Mouse (Mus musculus): ENCODE results near the gene Bbs10. TPM values are rescaled to one million over a fixed set of nuclear protein-coding genes. Genes with fewer than 3 reads are reported as not detected.

The Bbs10 gene
- polyA plus RNA-seq (2015; fragmentation: Nextera tagmentation; extraction: Ambion mirVana): 5.3 TPM in 2 replicates

- 1% methylated on average over 54 of the region's 54 CpGs for WGBS
- H3K4me3 ChIP-seq (replicated peaks): peak within 1 kb of the TSS; percentile 86
- H3K4me2 ChIP-seq (replicated peaks): peak within 1 kb of the TSS; percentile 63
- H3K27ac ChIP-seq (replicated peaks): peak within 1 kb of the TSS; percentile 85
- peak; percentile 99 for ATAC-seq (ENCODE audit: insufficient number of reproducible peaks, low FRiP score, low TSS enrichment, low read depth)
- no peaks in the 10 kb centered on the region for H3K36me3 ChIP-seq
- H3K27me3 ChIP-seq: no peaks in the 10 kb centered on the region
- peaks cover 10% of the 10 kb centered on the region; the same call in 1 of the 2 replicates for H3K4me1 ChIP-seq
- H3K9ac ChIP-seq: peak within 1 kb of the TSS; percentile 59
- H3K9me3 ChIP-seq (replicated peaks): no peaks in the 10 kb centered on the region
These were observed at the start of gene Bbs10 for GRCm38 (mm10) chr10:111298140-111299098. Bbs10 (plus strand) TSS chr10:111298679.

- 88% methylated on average over 4 of the region's 4 CpGs for WGBS
These were observed 48.3 kb upstream of the Bbs10 start for GRCm38 (mm10) chr10:111250192-111250591.

GRCm38 (mm10) chr10:111251666-111252065 is 46.8 kb upstream of the Bbs10 start:
- no peak for ATAC-seq (ENCODE audit: insufficient number of reproducible peaks, low FRiP score, low TSS enrichment, low read depth)
- Histone ChIP-seq H3K27me3 (no peaks in the 10 kb centered on the region), H3K9me3 (replicated peaks) (no peaks in the 10 kb centered on the region), H3K4me2 (replicated peaks) (no peak overlapping the region), H3K9ac (no peak overlapping the region), H3K4me3 (replicated peaks) (no peak overlapping the region), H3K36me3 (no peaks in the 10 kb centered on the region), H3K4me1 (no peaks in the 10 kb centered on the region), H3K27ac (replicated peaks) (no peak overlapping the region)
- WGBS: 76% methylated on average over 5 of the region's 5 CpGs

More at GRCm38 (mm10) chr10:111250192-111250591, 48.3 kb upstream of the Bbs10 start:
- Histone ChIP-seq H3K27me3 (no peaks in the 10 kb centered on the region), H3K27ac (replicated peaks) (no peak overlapping the region), H3K9ac (no peak overlapping the region), H3K36me3 (no peaks in the 10 kb centered on the region), H3K4me2 (replicated peaks) (no peak overlapping the region), H3K4me1 (no peaks in the 10 kb centered on the region), H3K9me3 (replicated peaks) (no peaks in the 10 kb centered on the region), H3K4me3 (replicated peaks) (no peak overlapping the region)
- ATAC-seq (ENCODE audit: insufficient number of reproducible peaks, low FRiP score, low TSS enrichment, low read depth): no peak

GRCm38 (mm10) chr10:111255228-111255627 is 43.3 kb upstream of the Bbs10 start:
- Histone ChIP-seq H3K27me3 (no peaks in the 10 kb centered on the region), H3K4me3 (replicated peaks) (no peak overlapping the region), H3K9me3 (replicated peaks) (no peaks in the 10 kb centered on the region), H3K4me1 (no peaks in the 10 kb centered on the region), H3K36me3 (no peaks in the 10 kb centered on the region), H3K9ac (no peak overlapping the region), H3K27ac (replicated peaks) (no peak overlapping the region), H3K4me2 (replicated peaks) (no peak overlapping the region)
- WGBS: 84% methylated on average over 6 of the region's 6 CpGs
- ATAC-seq (ENCODE audit: insufficient number of reproducible peaks, low FRiP score, low TSS enrichment, low read depth): no peak

- Histone ChIP-seq H3K4me1 (no peaks in the 10 kb centered on the region), H3K9ac (no peak overlapping the region), H3K4me2 (replicated peaks) (no peak overlapping the region), H3K36me3 (no peaks in the 10 kb centered on the region), H3K27me3 (no peaks in the 10 kb centered on the region), H3K4me3 (replicated peaks) (no peak overlapping the region), H3K27ac (replicated peaks) (no peak overlapping the region), H3K9me3 (replicated peaks) (no peaks in the 10 kb centered on the region)
- WGBS: 88% methylated on average over 3 of the region's 3 CpGs
- ATAC-seq (ENCODE audit: insufficient number of reproducible peaks, low FRiP score, low TSS enrichment, low read depth): no peak
These were observed 42.3 kb upstream of the Bbs10 start for GRCm38 (mm10) chr10:111256156-111256555.

GRCm38 (mm10) chr10:111257358-111257757 is 41.1 kb upstream of the Bbs10 start:
- Histone ChIP-seq H3K27me3 (no peaks in the 10 kb centered on the region), H3K36me3 (no peaks in the 10 kb centered on the region), H3K4me3 (replicated peaks) (no peak overlapping the region), H3K9ac (no peak overlapping the region), H3K27ac (replicated peaks) (no peak overlapping the region), H3K4me2 (replicated peaks) (no peak overlapping the region), H3K4me1 (no peaks in the 10 kb centered on the region), H3K9me3 (replicated peaks) (no peaks in the 10 kb centered on the region)
- ATAC-seq (ENCODE audit: insufficient number of reproducible peaks, low FRiP score, low TSS enrichment, low read depth): no peak
- 81% methylated on average over 3 of the region's 3 CpGs for WGBS

GRCm38 (mm10) chr10:111258256-111258655 is 40.2 kb upstream of the Bbs10 start:
- Histone ChIP-seq H3K27ac (replicated peaks) (no peak overlapping the region), H3K9ac (no peak overlapping the region), H3K4me3 (replicated peaks) (no peak overlapping the region), H3K27me3 (no peaks in the 10 kb centered on the region), H3K4me1 (no peaks in the 10 kb centered on the region), H3K36me3 (no peaks in the 10 kb centered on the region), H3K9me3 (replicated peaks) (no peaks in the 10 kb centered on the region), H3K4me2 (replicated peaks) (no peak overlapping the region)
- no peak for ATAC-seq (ENCODE audit: insufficient number of reproducible peaks, low FRiP score, low TSS enrichment, low read depth)
- WGBS: 75% methylated on average over 3 of the region's 3 CpGs

- Histone ChIP-seq H3K27ac (replicated peaks) (no peak overlapping the region), H3K9ac (no peak overlapping the region), H3K4me1 (no peaks in the 10 kb centered on the region), H3K4me3 (replicated peaks) (no peak overlapping the region), H3K4me2 (replicated peaks) (no peak overlapping the region), H3K27me3 (no peaks in the 10 kb centered on the region), H3K9me3 (replicated peaks) (no peaks in the 10 kb centered on the region), H3K36me3 (peaks cover 40% of the 10 kb centered on the region)
- WGBS: 86% methylated on average over 15 of the region's 15 CpGs
- ATAC-seq (ENCODE audit: insufficient number of reproducible peaks, low FRiP score, low TSS enrichment, low read depth): no peak
These were observed 26.8 kb upstream of the Bbs10 start for GRCm38 (mm10) chr10:111271687-111272086.

GRCm38 (mm10) chr10:111272905-111273304 is 25.6 kb upstream of the Bbs10 start:
- no peak overlapping the region for H3K4me2 ChIP-seq (replicated peaks)
- peaks cover 38% of the 10 kb centered on the region for H3K36me3 ChIP-seq
- no peak overlapping the region for H3K27ac ChIP-seq (replicated peaks)
- WGBS: 79% methylated on average over 11 of the region's 11 CpGs
- no peak overlapping the region for H3K4me3 ChIP-seq (replicated peaks)
- no peak for ATAC-seq (ENCODE audit: insufficient number of reproducible peaks, low FRiP score, low TSS enrichment, low read depth)
- no peaks in the 10 kb centered on the region for H3K9me3 ChIP-seq (replicated peaks)
- no peak overlapping the region for H3K9ac ChIP-seq
- no peaks in the 10 kb centered on the region for H3K4me1 ChIP-seq
- H3K27me3 ChIP-seq: no peaks in the 10 kb centered on the region

GRCm38 (mm10) chr10:111273463-111274088 is 24.9 kb upstream of the Bbs10 start:
- Histone ChIP-seq H3K27ac (replicated peaks) (no peak overlapping the region), H3K36me3 (peaks cover 38% of the 10 kb centered on the region)
- 70% methylated on average over 5 of the region's 5 CpGs for WGBS

GRCm38 (mm10) chr10:111275822-111276221 is 22.7 kb upstream of the Bbs10 start:
- Histone ChIP-seq H3K27me3 (no peaks in the 10 kb centered on the region), H3K27ac (replicated peaks) (no peak overlapping the region), H3K4me2 (replicated peaks) (no peak overlapping the region), H3K9ac (no peak overlapping the region), H3K4me3 (replicated peaks) (no peak overlapping the region), H3K36me3 (peaks cover 32% of the 10 kb centered on the region), H3K9me3 (replicated peaks) (no peaks in the 10 kb centered on the region), H3K4me1 (no peaks in the 10 kb centered on the region)
- WGBS: 88% methylated on average over 2 of the region's 2 CpGs
- no peak for ATAC-seq (ENCODE audit: insufficient number of reproducible peaks, low FRiP score, low TSS enrichment, low read depth)

More at GRCm38 (mm10) chr10:111273463-111274088, 24.9 kb upstream of the Bbs10 start:
- H3K4me1 ChIP-seq: no peaks in the 10 kb centered on the region
- no peak overlapping the region for H3K9ac ChIP-seq
- no peaks in the 10 kb centered on the region for H3K27me3 ChIP-seq
- H3K9me3 ChIP-seq (replicated peaks): no peaks in the 10 kb centered on the region
- H3K4me2 ChIP-seq (replicated peaks): no peak overlapping the region
- no peak for ATAC-seq (ENCODE audit: insufficient number of reproducible peaks, low FRiP score, low TSS enrichment, low read depth)
- H3K4me3 ChIP-seq (replicated peaks): no peak overlapping the region
